Mouse (Mus musculus): ENCODE measurements around the gene Nfib.
A peak's percentile ranks its signal among the peaks of the same experiment; 100 is the strongest.

Nfib gene

DNA sequence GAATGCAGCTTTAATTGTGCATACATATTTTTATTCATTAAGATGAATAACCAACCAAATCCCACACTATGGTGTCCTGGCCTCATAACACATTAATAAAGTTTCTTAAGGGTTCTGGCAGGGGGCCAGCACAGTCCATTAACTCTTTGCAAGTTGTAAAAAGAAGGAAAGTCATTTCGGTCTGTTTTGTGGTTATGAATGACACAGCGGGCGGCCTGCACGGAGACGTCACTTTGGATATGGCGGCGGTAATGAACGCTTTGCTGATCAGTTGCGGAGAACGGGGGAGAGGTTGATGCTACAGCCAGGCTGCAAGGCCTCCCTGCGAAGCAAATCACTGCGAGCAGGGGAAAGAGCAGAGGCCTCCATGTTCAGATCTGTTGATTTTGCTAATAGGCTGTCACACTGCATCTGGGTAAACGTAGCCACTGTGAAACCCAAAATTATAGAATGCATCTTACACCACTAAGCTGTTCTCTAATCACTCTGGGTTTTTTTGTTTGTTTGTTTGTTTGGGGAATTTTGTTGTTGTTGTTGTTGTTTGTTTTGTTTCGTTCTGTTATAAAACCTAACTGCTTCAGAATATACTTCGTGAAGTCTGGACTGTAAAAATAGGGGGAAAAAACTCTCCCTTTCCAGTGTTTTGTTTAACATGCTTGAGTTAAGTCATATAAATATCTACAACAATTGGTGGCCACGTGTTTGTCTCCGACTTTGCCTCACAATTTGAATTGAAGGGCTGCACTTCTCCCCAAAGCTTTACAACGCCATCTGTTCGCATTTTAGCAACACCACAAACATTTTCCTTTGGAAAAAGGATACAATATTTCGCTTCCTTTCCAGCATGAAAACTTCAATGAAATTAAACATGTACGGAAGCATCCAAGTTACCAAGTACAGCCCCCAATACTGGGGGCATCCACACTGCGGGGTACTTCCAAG, 296.8 kb downstream of the Nfib start:
- DNase-seq, result no peak

- no peak for DNase-seq
Measured at GRCm38 (mm10) chr4:82406511-82406910, 299.0 kb downstream of the Nfib start.

- DNase-seq, result no peak
Measured at GRCm38 (mm10) chr4:82405791-82406190, 299.8 kb downstream of the Nfib start.

- DNase-seq, result peak; percentile 64 to 81
Measured at GRCm38 (mm10) chr4:82403975-82404651, 301.4 kb downstream of the Nfib start.

GRCm38 (mm10) chr4:82402666-82403065, 302.9 kb downstream of the Nfib start:
- DNase-seq, result no peak

GRCm38 (mm10) chr4:82401450-82402061, 304.0 kb downstream of the Nfib start:
- DNase-seq, result peak in 1 of 2 experiments; percentile 0

GRCm38 (mm10) chr4:82400536-82400935, 305.0 kb downstream of the Nfib start:
- peak; percentile 53 to 73 for DNase-seq

DNA sequence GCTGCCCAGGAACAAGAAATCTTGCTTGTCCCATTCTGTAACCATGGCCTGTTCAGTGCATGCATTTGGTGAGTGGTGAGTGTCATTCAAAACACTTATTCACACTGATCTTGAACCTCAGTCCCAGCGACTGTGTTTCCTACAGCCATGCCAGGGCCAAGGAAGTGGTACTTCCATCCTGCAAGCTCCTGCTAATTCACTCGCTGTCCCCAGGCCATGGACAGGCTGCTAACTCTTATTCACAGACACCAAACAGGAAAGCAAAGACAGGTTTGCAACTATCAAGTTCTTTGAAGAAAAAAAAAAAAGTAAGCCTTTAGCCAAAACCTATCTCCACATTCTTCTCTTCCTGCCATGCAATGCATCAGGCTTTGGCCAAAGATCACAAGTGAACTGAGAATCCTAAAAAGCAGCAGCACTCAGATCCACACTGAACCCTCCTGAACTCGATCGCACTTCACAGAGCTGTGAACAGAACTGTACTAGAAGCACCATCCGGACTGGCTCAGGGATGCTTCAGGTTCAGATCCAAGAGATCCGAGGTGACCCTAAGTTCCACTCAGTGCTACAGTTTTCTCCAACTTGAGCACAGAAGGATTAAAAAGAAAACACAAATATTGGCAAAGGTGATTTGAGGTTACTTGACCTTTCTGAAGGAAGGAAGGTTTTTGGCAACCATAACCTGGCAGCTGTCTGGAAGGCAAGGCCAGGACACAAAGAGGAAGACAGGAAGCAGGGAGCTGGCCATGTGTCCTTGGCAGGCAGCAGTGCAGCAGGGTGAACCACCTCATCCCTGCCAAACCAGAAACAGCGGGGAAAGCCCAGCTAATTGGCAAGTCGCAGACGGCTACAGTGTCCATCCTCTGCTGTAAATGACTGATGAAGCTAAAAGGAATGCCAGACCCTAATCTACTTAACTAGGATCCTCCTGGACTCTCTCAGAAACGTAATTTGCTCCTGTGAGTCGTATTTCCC, 305.9 kb downstream of the Nfib start:
- DNase-seq, result peak; percentile 71 to 90

DNA sequence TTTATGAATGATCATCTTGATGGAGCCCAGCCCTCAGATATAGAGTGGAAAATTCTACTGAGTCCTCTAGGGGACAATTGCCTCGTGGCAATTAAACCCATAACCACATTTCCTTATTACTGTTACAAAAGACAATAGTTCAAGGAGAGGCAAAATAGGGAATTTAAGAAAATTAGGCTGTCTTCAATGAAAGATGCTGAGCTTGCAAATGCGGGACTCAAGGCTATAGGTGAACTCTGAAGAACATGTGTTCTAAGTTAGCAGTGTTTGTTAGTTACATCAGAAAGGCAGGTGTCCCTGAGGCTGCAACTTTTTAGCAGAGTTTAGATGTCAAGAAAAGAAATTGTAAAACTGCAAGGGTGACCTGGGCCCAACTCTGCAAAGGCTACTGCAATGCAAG, 307.3 kb downstream of the Nfib start:
- no peak for DNase-seq

- DNase-seq, result peak in 1 of 2 experiments; percentile 51
Measured at GRCm38 (mm10) chr4:82396805-82397204, 308.7 kb downstream of the Nfib start.

DNA sequence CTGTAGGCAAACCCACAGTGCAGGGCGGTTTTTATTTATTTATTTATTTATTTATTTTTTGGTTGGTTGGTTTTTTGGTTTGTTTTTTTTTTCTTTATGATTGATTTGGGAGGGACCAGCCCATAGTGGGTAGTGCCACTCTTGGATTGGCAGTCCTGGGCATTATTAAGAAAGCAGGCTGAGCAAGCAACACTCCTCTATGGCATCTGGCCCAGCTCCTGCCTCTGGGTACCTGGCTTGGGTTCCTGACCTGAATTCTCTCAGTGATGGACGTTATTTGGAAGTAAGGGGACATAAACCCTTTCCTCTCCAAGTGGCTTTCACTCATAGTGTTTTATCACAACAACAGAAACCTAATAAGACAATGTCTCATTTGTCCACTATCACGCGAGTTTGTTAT, 309.5 kb downstream of the Nfib start:
- peak in 1 of 2 experiments; percentile 2 for DNase-seq

- no peak for DNase-seq
Measured at GRCm38 (mm10) chr4:82394346-82394745, 311.2 kb downstream of the Nfib start.

- DNase-seq, result peak; percentile 61 to 89
Measured at GRCm38 (mm10) chr4:82393021-82393420, 312.5 kb downstream of the Nfib start.

- DNase-seq, result no peak
Measured at GRCm38 (mm10) chr4:82392496-82392895, 313.1 kb downstream of the Nfib start.

GRCm38 (mm10) chr4:82391726-82392472, 313.7 kb downstream of the Nfib start:
- DNase-seq, result no peak

- DNase-seq, result peak in 1 of 2 experiments; percentile 52
Measured at GRCm38 (mm10) chr4:82390545-82390944, 315.0 kb downstream of the Nfib start.

- no peak for DNase-seq
Measured at GRCm38 (mm10) chr4:82389876-82390275, 315.7 kb downstream of the Nfib start.

- DNase-seq, result no peak
Measured at GRCm38 (mm10) chr4:82387620-82388019, 317.9 kb downstream of the Nfib start.

GRCm38 (mm10) chr4:82386222-82386993, 319.1 kb downstream of the Nfib start:
- no peak for DNase-seq

DNA sequence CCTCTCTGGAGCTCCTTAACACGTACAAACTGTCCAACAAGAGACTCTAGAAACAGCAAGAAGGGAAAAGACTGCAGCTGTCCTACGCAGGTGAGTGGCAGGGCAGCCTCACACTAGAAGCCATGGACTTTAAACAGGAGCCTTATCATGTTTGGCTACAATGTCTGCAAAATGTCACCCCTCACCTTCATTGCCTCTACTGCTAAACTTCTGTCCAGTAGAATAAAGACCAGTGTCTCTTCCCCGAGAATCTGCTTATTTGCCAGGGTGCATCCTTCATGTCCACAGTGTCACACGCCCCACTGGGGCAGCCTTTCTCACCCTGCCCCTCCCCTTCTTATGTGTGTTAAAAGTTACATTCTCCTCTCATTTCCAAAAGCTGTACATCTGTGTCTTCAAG, 319.9 kb downstream of the Nfib start:
- DNase-seq, result no peak
